Comparison of ENCODE assay signal across 23 mouse cellular contexts in the genomic region with DNA sequence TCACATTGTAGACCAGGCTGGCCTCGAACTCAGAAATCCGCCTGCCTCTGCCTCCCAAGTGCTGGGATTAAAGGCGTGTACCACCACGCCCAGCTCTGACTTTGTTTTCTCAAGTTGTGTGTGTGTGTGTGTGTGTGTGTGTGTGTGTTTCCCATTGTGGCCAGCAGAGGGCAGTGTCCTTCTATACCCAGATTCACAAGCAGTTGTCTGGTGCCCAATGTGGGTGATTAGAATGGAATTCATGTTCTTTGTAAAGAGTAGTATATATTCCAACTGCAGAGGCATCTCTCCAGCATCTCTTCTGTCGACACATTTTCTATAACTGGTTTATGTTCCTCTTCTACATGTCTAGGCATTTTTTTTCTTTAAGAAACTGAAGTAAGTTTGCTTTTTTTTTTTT. TPM values are rescaled to one million over a fixed set of nuclear protein-coding genes. Genes with fewer than 3 reads are reported as not detected.
DNase-seq lines count a peak whose midpoint lies in the region; ATAC-seq and TF ChIP-seq lines count a peak whose summit lies in the region.
"Had no signal": no experiment of that assay in that cellular context is flagged by ENCODE, and none has a peak within 500 bp of the region (broad histone marks: within the 10 kb centered on the region; RNA-seq: fewer than 3 reads in every experiment).

No protein-coding gene starts in this region.

- no peak for ATAC-seq in hindbrain, postnatal 0 days
- ATAC-seq in hindbrain, embryonic 11.5 days (ENCODE audit: low FRiP score) = no peak
- ATAC-seq: CD4-positive, CD25-positive, alpha-beta regulatory T cell, adult 4 months; forebrain, embryonic 15.5 days had no signal

- in situ Hi-C loops in CH12.LX (cut with MboI; ENCODE audit: low pct_ligation_motif_present, low pct_unique_long_range_greater_than_20kb, low sequenced_read_pairs) = no loop called here

- dilution Hi-C loops in CH12.LX (cut with MboI; ENCODE audit: extremely low pct_ligation_motif_present, extremely low pct_unique_long_range_greater_than_20kb, low sequenced_read_pairs) = no loop called here

- WGBS in hindbrain, postnatal 0 days = 95% methylated on average over 5 of the region's 5 CpGs
- WGBS in hindbrain, embryonic 11.5 days = over 99% methylated on average over 5 of the region's 5 CpGs
- WGBS in lung, adult 2 months = 96% methylated on average over 5 of the region's 5 CpGs

- no peaks in the 10 kb centered on the region for H3K27me3 ChIP-seq in hindbrain, postnatal 0 days (ENCODE audit: insufficient read depth, low read length)
- H3K27me3 ChIP-seq in hindbrain, embryonic 11.5 days (ENCODE audit: control insufficient read depth, insufficient read depth, low read length) = no peaks in the 10 kb centered on the region
- no peaks in the 10 kb centered on the region for H3K27me3 ChIP-seq in CH12.LX (replicated peaks)
- H3K27me3 ChIP-seq: forebrain, embryonic 15.5 days; liver, embryonic 15.5 days; midbrain, embryonic 12.5 days; stomach, embryonic 15.5 days had no signal

- H3K4me1 ChIP-seq in hindbrain, postnatal 0 days (ENCODE audit: insufficient read depth, low read length) = no peaks in the 10 kb centered on the region
- H3K4me1 ChIP-seq in hindbrain, embryonic 11.5 days (replicated peaks; ENCODE audit: control insufficient read depth, insufficient read depth, low read length) = no peaks in the 10 kb centered on the region
- no peaks in the 10 kb centered on the region for H3K4me1 ChIP-seq in lung, adult 2 months (ENCODE audit: control insufficient read depth, insufficient read depth, low read length)
- no peaks in the 10 kb centered on the region for H3K4me1 ChIP-seq in CH12.LX (ENCODE audit: control insufficient read depth in 1 of 2, insufficient read depth in 2 of 2)
- H3K4me1 ChIP-seq: forebrain, embryonic 15.5 days; liver, embryonic 15.5 days; midbrain, embryonic 12.5 days; stomach, embryonic 15.5 days had no signal

- no peak overlapping the region for H3K4me2 ChIP-seq in hindbrain, postnatal 0 days (ENCODE audit: low read depth, low read length)
- no peak overlapping the region for H3K4me2 ChIP-seq in hindbrain, embryonic 11.5 days (replicated peaks; ENCODE audit: low read depth, low read length)
- H3K4me2 ChIP-seq in CH12.LX (ENCODE audit: insufficient read depth, low read depth, poor library complexity, severe bottlenecking) = no peak overlapping the region
- H3K4me2 ChIP-seq: forebrain, embryonic 15.5 days; liver, embryonic 15.5 days; midbrain, embryonic 12.5 days; stomach, embryonic 15.5 days had no signal

- no peak overlapping the region for H3K9ac ChIP-seq in hindbrain, postnatal 0 days (replicated peaks; ENCODE audit: low read length)
- H3K9ac ChIP-seq in hindbrain, embryonic 11.5 days (ENCODE audit: low read depth, low read length) = no peak overlapping the region
- H3K9ac ChIP-seq in CH12.LX (ENCODE audit: insufficient read depth, low read depth) = no peak overlapping the region
- H3K9ac ChIP-seq: forebrain, embryonic 15.5 days; liver, embryonic 15.5 days; midbrain, embryonic 12.5 days; stomach, embryonic 15.5 days had no signal

- TF ChIP-seq EP300 in CH12.LX (IDR thresholded peaks at IDR 0.05; ENCODE audit: low read length) = no peak

- no peak overlapping the region for H3K4me3 ChIP-seq in hindbrain, postnatal 0 days (ENCODE audit: low read length)
- no peak overlapping the region for H3K4me3 ChIP-seq in hindbrain, embryonic 11.5 days (ENCODE audit: low read depth, low read length)
- H3K4me3 ChIP-seq in lung, adult 2 months (replicated peaks; ENCODE audit: extremely low read depth, low read depth, low read length) = no peak overlapping the region
- H3K4me3 ChIP-seq in CH12.LX (replicated peaks in 1 of 3; ENCODE audit: low read depth in 2 of 3, low read length in 2 of 3, poor library complexity in 1 of 3) = no peak overlapping the region
- H3K4me3 ChIP-seq: erythroblast, embryonic 14.5 days; forebrain, embryonic 15.5 days; liver, embryonic 15.5 days; midbrain, embryonic 12.5 days; myocyte; stomach, embryonic 15.5 days had no signal

- no peak for TF ChIP-seq RAD21 in CH12.LX (IDR thresholded peaks at IDR 0.05; ENCODE audit: low read depth, low read length)

- no peak for TF ChIP-seq POLR2A in lung, adult 2 months (IDR thresholded peaks at IDR 0.05; ENCODE audit: borderline replicate concordance, extremely low read depth, low read depth, low read length)
- no peak for TF ChIP-seq POLR2A in CH12.LX (IDR thresholded peaks at IDR 0.05; ENCODE audit: low read depth, low read length)

- no peaks in the 10 kb centered on the region for H3K79me2 ChIP-seq in CH12.LX (replicated peaks; ENCODE audit: control insufficient read depth, extremely low read depth, insufficient read depth, poor library complexity, severe bottlenecking)

- H3K9me3 ChIP-seq in hindbrain, postnatal 0 days (ENCODE audit: low read length) = no peaks in the 10 kb centered on the region
- H3K9me3 ChIP-seq in hindbrain, embryonic 11.5 days (ENCODE audit: control insufficient read depth, low read length) = no peaks in the 10 kb centered on the region
- H3K9me3 ChIP-seq in CH12.LX (replicated peaks; ENCODE audit: low read length) = peaks cover 57% of the 10 kb centered on the region
- H3K9me3 ChIP-seq: forebrain, embryonic 15.5 days; liver, embryonic 15.5 days; stomach, embryonic 15.5 days had no signal

- TF ChIP-seq CTCF in hindbrain, postnatal 0 days (IDR thresholded peaks at IDR 0.05; ENCODE audit: low read depth) = peak; percentile 35
- TF ChIP-seq CTCF in lung, adult 2 months (IDR thresholded peaks at IDR 0.05; ENCODE audit: insufficient read depth, low read length) = 0 out of 2 replicates have a peak, but pooled peaks have one; percentile 1
- TF ChIP-seq CTCF in CH12.LX (conservative IDR thresholded peaks at IDR 0.05 in 1 of 2, IDR thresholded peaks at IDR 0.05 in 1 of 2; ENCODE audit: low read depth in 2 of 2, low read length in 2 of 2) = no peak

- no peak for DNase-seq in hindbrain, postnatal 0 days (ENCODE audit: low spot score)
- no peak for DNase-seq in hindbrain, embryonic 11.5 days (ENCODE audit: low spot score)
- DNase-seq in lung, adult 2 months = no peak
- DNase-seq in lung, postnatal 10 days = no peak
- peak; percentile 2 for DNase-seq in CH12.LX (ENCODE audit: extremely low read depth)
- peak; percentile 69 for DNase-seq in ZHBTc4 (ENCODE audit: low read depth, low spot score)
- DNase-seq in ovary, postnatal 14 days (ENCODE audit: low spot score) = no peak
- no peak for DNase-seq in spleen, postnatal 14 days (ENCODE audit: low spot score in 2 of 2)
- DNase-seq: cerebellum, postnatal 36 days; heart, adult 11 months; layer of hippocampus, postnatal 36 days; left cerebral cortex, postnatal 4 days; retina, postnatal 1 day; thymus, postnatal 25 days had no signal

- H3K36me3 ChIP-seq in hindbrain, postnatal 0 days (ENCODE audit: insufficient read depth, low read length) = no peaks in the 10 kb centered on the region
- no peaks in the 10 kb centered on the region for H3K36me3 ChIP-seq in hindbrain, embryonic 11.5 days (ENCODE audit: control insufficient read depth, insufficient read depth, low read length)
- H3K36me3 ChIP-seq in CH12.LX (replicated peaks in 1 of 2; ENCODE audit: control insufficient read depth in 1 of 2, insufficient read depth in 1 of 2, low read length in 1 of 2) = no peaks in the 10 kb centered on the region
- H3K36me3 ChIP-seq: forebrain, embryonic 15.5 days; liver, embryonic 15.5 days; midbrain, embryonic 12.5 days; stomach, embryonic 15.5 days had no signal

- H3K27ac ChIP-seq in hindbrain, postnatal 0 days = no peak overlapping the region
- no peak overlapping the region for H3K27ac ChIP-seq in hindbrain, embryonic 11.5 days (ENCODE audit: low read depth, low read length)
- no peak overlapping the region for H3K27ac ChIP-seq in CH12.LX (ENCODE audit: insufficient read depth, low read depth)
- H3K27ac ChIP-seq: forebrain, embryonic 15.5 days; liver, embryonic 15.5 days; midbrain, embryonic 12.5 days; stomach, embryonic 15.5 days had no signal

TF ChIP-seq in CH12.LX, 34 proteins besides CTCF, POLR2A, EP300 and RAD21:
- TF ChIP-seq ZC3H11A (IDR thresholded peaks at IDR 0.05; ENCODE audit: low read depth, low read length) = no peak
- TF ChIP-seq TCF12 (IDR thresholded peaks at IDR 0.05; ENCODE audit: low read depth, low read length) = no peak
- TF ChIP-seq MAZ (IDR thresholded peaks at IDR 0.05; ENCODE audit: low read depth, low read length) = no peak
- TF ChIP-seq E2F4 (IDR thresholded peaks at IDR 0.05; ENCODE audit: insufficient replicate concordance, low read depth, low read length) = no peak
- TF ChIP-seq GABPA (IDR thresholded peaks at IDR 0.05; ENCODE audit: insufficient replicate concordance, low read depth, low read length) = no peak
- TF ChIP-seq MAFK (IDR thresholded peaks at IDR 0.05; ENCODE audit: insufficient replicate concordance, low read length) = no peak
- TF ChIP-seq BHLHE40 (IDR thresholded peaks at IDR 0.05; ENCODE audit: low read depth, low read length) = no peak
- TF ChIP-seq IRF4 (IDR thresholded peaks at IDR 0.05; ENCODE audit: low read depth, low read length) = no peak
- no peak for TF ChIP-seq JUN (IDR thresholded peaks at IDR 0.05; ENCODE audit: insufficient read depth, low read depth, low read length)
- TF ChIP-seq RCOR1 (conservative IDR thresholded peaks at IDR 0.05; ENCODE audit: low read depth, low read length) = no peak
TF ChIP-seq in CH12.LX: peak in this region for 0.

RNA-seq across cellular contexts. Expression of a gene that starts 45.8 kb away (rescaled TPM):
- total RNA-seq in hindbrain, postnatal 0 days (2014; rRNA removed) = 41.2 and 45.0 TPM in 2 replicates
- polyA plus RNA-seq in hindbrain, postnatal 0 days (2015; fragmentation: Nextera tagmentation; extraction: Ambion mirVana) = 18.5 and 21.1 TPM in 2 replicates
- polyA plus RNA-seq in hindbrain, embryonic 11.5 days (2014; fragmentation: Nextera tagmentation; extraction: Ambion mirVana) = 22.2 and 22.9 TPM in 2 replicates
- 33.7 and 42.8 TPM in 2 replicates for polyA plus RNA-seq in lung, adult 2 months (2012; rRNA removed)
- total RNA-seq in CH12.LX (2012; rRNA removed) (25.8 and 31.0 TPM in 2 replicates), CH12.LX (2014; rRNA removed) (23.4 and 25.7 TPM in 2 replicates)
- 44.2 and 52.7 TPM in 2 replicates for polyA plus RNA-seq in CH12.LX (2012; ENCODE audit: insufficient read length, low read depth)

RNA-seq across cellular contexts. Expression of a gene that starts 46.4 kb away (rescaled TPM):
- total RNA-seq in hindbrain, postnatal 0 days (2014; rRNA removed) = 6.6 and 8.9 TPM in 2 replicates
- 2.9 and 3.3 TPM in 2 replicates for polyA plus RNA-seq in hindbrain, postnatal 0 days (2015; fragmentation: Nextera tagmentation; extraction: Ambion mirVana)
- polyA plus RNA-seq in hindbrain, embryonic 11.5 days (2014; fragmentation: Nextera tagmentation; extraction: Ambion mirVana) = 0.61 and 0.88 TPM in 2 replicates
- polyA plus RNA-seq in lung, adult 2 months (2012; rRNA removed) = 0.51 and 0.72 TPM in 2 replicates
- total RNA-seq in CH12.LX (2012; rRNA removed) (0.25 and 0.29 TPM in 2 replicates), CH12.LX (2014; rRNA removed) (0.11 TPM in 1 of 2 replicates, not detected in the other)
- polyA plus RNA-seq in CH12.LX (2012; ENCODE audit: insufficient read length, low read depth) = 0.15 and 0.21 TPM in 2 replicates
- total RNA-seq: gastrocnemius, adult 18-20 months had no signal
- polyA plus RNA-seq: CD4-positive, CD25-positive, alpha-beta regulatory T cell, adult 4 months; erythroblast, embryonic 14.5 days; heart, embryonic 14.5 days; myocyte had no signal

Comparison
In these comparisons a context has a peak if more than half of its experiments do, and no peak if none do; other contexts are left out.
1. DNase-seq: peak in CH12.LX (single experiment) and ZHBTc4 (single experiment); none in hindbrain, postnatal 0 days (single experiment), hindbrain, embryonic 11.5 days (single experiment), lung, adult 2 months (single experiment), lung, postnatal 10 days (single experiment), ovary, postnatal 14 days (single experiment) and spleen, postnatal 14 days (0 of 2).
2. CTCF ChIP-seq: peak in hindbrain, postnatal 0 days (single experiment) and lung, adult 2 months (single experiment); none in CH12.LX (0 of 2).